Mouse (Mus musculus) heart, embryonic 15.5 days (tissue): Measurements from ENCODE around the gene Ifih1. TPM values are rescaled to one million over a fixed set of nuclear protein-coding genes. Genes with fewer than 3 reads are reported as not detected.

ENCODE experiments used
- ATAC-seq: fragments of 200-750 bp; cut with Nextera tagmentation; replicated peaks from 2 replicates; pipeline ENCODE4 v1.8.0; 2017; ENCODE audit warnings: low read depth, moderate TSS enrichment; ENCODE audit not compliant: insufficient number of reproducible peaks, insufficient read depth, low FRiP score
- H3K27ac ChIP-seq: fragments of 300-500 bp; sonication (generic); 2 replicates; pipeline ENCODE4 v1.5.1; 2015; ENCODE audit warnings: mild to moderate bottlenecking, inconsistent platforms
- H3K27me3 ChIP-seq: fragments of 300-500 bp; sonication (generic); 2 replicates; pipeline ENCODE4 v1.6.1; 2015; ENCODE audit warnings: inconsistent platforms
- H3K36me3 ChIP-seq: fragments of 300-500 bp; sonication (generic); 2 replicates; pipeline ENCODE4 v1.6.1; 2015; ENCODE audit warnings: mild to moderate bottlenecking, inconsistent platforms
- H3K4me1 ChIP-seq: fragments of 300-500 bp; sonication (generic); replicated peaks from 2 replicates; pipeline ENCODE4 v1.6.1; 2015; ENCODE audit warnings: inconsistent platforms
- H3K4me2 ChIP-seq: fragments of 300-500 bp; sonication (generic); 2 replicates; pipeline ENCODE4 v1.6.1; 2015; ENCODE audit warnings: inconsistent platforms, mild to moderate bottlenecking, moderate library complexity
- H3K4me3 ChIP-seq: fragments of 300-500 bp; sonication (generic); 2 replicates; pipeline ENCODE4 v1.5.1; 2015; ENCODE audit warnings: mild to moderate bottlenecking, inconsistent platforms
- H3K9ac ChIP-seq: fragments of 300-500 bp; sonication (generic); 2 replicates; pipeline ENCODE4 v1.6.1; 2015; ENCODE audit warnings: mild to moderate bottlenecking, inconsistent platforms
- H3K9me3 ChIP-seq: fragments of 300-500 bp; sonication (generic); replicated peaks from 2 replicates; pipeline ENCODE4 v1.6.1; 2016; ENCODE audit warnings: inconsistent platforms
- WGBS: fragments of 180-500 bp; shearing (Covaris S2); methylation state at CpG from one replicate; pipeline ENCODE4 v1.1.7; 2015; ENCODE audit warnings: mixed read lengths; 5-methylcytosine and 5-hydroxymethylcytosine counted together
- polyA plus RNA-seq: library from polyadenylated mRNA; unstranded; fragments of >200 nt; fragmentation: Nextera tagmentation; extraction: Ambion mirVana; gene quantifications from 2 replicates; pipeline ENCODE4 v1.2.1, GENCODE M21; 2015

Ifih1 gene
- polyA plus RNA-seq, 1 experiment from 2014 or later = 1.4 TPM

DNA sequence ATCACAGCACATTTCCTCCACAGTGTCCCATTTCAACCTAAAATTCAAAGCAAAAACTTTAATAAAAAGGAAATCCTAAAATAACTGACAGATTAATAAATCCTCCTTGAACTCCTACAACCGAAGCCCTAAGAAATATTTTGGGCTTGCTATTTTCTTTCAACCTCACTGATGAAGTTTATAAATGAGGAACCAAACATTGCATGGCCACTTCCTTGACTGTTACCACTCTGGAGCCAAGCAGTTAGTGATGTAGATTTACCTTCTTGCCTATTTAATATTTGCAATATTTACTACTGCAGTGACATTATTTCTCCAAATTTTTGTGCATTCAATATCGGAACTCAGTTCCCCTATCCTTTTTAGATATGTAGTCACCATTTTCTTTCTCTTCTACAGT, 6.2 kb downstream of the Ifih1 start:
- Histone ChIP-seq H3K4me1 (0 out of 2 replicates have a peak, but pooled peaks cover 6% of the 10 kb centered on the region), H3K9me3 (no peaks in the 10 kb centered on the region), H3K4me3 (no peak overlapping the region), H3K27me3 (no peaks in the 10 kb centered on the region), H3K4me2 (no peak overlapping the region), H3K36me3 (no peaks in the 10 kb centered on the region), H3K9ac (no peak overlapping the region), H3K27ac (no peak overlapping the region)
- ATAC-seq = no peak
- WGBS = 81% methylated on average over 2 of the region's 2 CpGs

DNA sequence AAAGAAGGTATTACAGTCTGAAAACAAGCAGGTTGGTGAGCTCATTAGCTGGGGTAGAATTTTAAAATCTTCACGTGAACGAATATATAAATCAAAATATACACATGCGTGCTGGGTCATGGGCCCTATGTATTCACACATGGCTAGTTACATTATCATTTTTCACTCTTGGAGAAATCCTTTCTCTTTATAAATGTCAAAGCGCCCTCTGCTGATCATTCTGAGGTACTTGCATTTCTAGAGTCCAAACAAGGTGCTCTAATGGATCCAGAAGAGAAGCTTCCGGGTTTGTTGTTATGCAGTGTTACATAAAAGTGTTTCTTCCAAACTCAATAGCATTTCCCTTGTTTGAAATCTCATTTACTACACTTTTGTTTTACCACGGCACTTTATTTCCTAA, 15.6 kb downstream of the Ifih1 start:
- no peaks in the 10 kb centered on the region for H3K9me3 ChIP-seq
- H3K27me3 ChIP-seq = no peaks in the 10 kb centered on the region
- no peak overlapping the region for H3K4me3 ChIP-seq
- no peaks in the 10 kb centered on the region for H3K4me1 ChIP-seq
- H3K4me2 ChIP-seq = no peak overlapping the region
- WGBS = 20% methylated on average over 6 of the region's 6 CpGs
- no peak for ATAC-seq
- H3K36me3 ChIP-seq = no peaks in the 10 kb centered on the region
- no peak overlapping the region for H3K27ac ChIP-seq
- H3K9ac ChIP-seq = no peak overlapping the region

DNA sequence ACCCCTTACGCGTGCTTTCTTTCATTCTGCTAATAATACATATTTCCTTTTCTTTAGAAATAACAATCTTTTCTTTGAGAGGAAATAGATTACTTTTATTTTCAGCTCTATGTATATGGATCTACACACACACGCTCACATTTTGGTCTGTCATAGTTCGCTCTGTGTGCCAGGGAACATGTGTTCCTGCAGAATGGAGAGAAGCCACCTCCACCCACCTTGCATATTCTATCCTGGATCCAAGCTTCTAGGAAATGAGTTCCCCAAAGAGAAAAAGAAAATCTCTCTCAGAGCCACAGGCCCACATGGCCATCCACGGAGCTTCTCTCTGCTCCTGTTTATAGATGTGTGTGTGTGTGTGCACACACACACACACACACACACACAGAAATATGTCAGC, 17.7 kb downstream of the Ifih1 start:
- ATAC-seq = no peak
- Histone ChIP-seq H3K27me3 (no peaks in the 10 kb centered on the region), H3K9ac (no peak overlapping the region), H3K9me3 (no peaks in the 10 kb centered on the region), H3K27ac (no peak overlapping the region), H3K36me3 (no peaks in the 10 kb centered on the region), H3K4me2 (no peak overlapping the region), H3K4me1 (no peaks in the 10 kb centered on the region), H3K4me3 (no peak overlapping the region)
- WGBS = 79% methylated on average over 5 of the region's 5 CpGs

DNA sequence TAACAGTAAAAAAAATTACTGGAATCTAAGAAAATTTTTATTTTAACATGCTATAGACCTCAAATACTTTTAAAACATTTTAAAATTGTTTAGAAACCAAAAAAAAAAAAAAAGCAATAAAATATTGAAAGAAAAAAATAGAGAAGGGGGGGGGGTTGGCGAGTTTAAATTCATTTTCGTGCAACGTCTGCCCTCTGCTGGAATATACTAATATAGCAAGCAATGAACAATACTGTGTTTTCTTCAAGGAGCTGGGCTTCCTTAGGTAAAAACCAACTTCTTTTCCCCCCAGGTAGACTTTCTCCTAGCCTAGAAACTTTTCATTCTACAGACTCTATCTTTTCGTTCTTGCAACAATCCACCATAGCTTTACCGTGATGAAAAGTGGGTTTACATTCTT, 18.3 kb downstream of the Ifih1 start:
- 7% methylated on average over 5 of the region's 5 CpGs for WGBS
- H3K27ac ChIP-seq = no peak overlapping the region
- H3K9ac ChIP-seq = no peak overlapping the region
- H3K4me3 ChIP-seq = no peak overlapping the region
- no peaks in the 10 kb centered on the region for H3K27me3 ChIP-seq
- ATAC-seq = no peak
- no peaks in the 10 kb centered on the region for H3K36me3 ChIP-seq
- H3K4me1 ChIP-seq = no peaks in the 10 kb centered on the region
- H3K4me2 ChIP-seq = no peak overlapping the region
- no peaks in the 10 kb centered on the region for H3K9me3 ChIP-seq

DNA sequence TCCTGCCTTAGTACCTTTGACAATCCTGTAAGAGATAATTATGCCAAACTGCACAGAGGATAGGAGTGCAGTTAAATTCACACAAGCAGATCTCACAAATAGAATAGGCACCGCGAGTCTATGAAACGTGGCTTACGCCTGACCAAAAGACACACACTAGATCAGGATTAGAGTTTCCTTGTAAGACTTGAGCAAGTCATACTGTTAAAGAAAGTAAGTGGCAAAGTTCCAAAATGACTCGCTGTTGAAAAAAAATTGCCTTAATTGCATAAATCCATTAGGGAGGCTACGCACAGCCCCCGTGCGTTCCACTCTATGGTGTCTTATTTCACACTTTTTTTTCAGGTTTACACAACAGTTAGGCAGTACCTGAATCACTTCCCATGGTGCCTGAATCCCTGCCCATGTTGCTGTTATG, 23.0 kb downstream of the Ifih1 start:
- no peaks in the 10 kb centered on the region for H3K4me1 ChIP-seq
- no peak for ATAC-seq
- no peaks in the 10 kb centered on the region for H3K27me3 ChIP-seq
- H3K27ac ChIP-seq = no peak overlapping the region
- no peaks in the 10 kb centered on the region for H3K9me3 ChIP-seq
- H3K36me3 ChIP-seq = no peaks in the 10 kb centered on the region
- H3K4me2 ChIP-seq = no peak overlapping the region
- WGBS = 72% methylated on average over 8 of the region's 8 CpGs
- H3K4me3 ChIP-seq = no peak overlapping the region
- H3K9ac ChIP-seq = no peak overlapping the region

DNA sequence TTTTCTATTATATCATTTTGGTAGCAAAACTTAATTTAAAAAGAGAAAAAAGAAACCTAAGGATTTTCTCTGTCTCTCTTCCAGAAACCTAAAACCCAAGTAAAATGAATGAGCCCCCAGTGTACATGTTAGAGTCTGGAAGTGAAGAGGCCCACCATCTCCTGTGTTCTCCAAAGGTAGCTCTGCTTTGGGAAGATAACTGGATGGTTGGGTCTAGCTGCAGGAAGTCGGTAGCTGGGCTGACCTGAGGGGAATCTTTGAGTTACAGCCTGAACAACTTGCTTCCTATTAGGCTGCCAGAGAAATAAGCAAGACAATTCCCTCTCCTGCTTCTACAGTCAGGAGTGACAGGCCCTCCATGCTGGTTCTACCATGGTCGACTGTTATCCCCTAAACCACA, 26.4 kb downstream of the Ifih1 start:
- no peak for ATAC-seq
- H3K27me3 ChIP-seq = no peaks in the 10 kb centered on the region
- H3K4me3 ChIP-seq = no peak overlapping the region
- H3K36me3 ChIP-seq = no peaks in the 10 kb centered on the region
- H3K4me1 ChIP-seq = no peaks in the 10 kb centered on the region
- H3K27ac ChIP-seq = no peak overlapping the region
- H3K9me3 ChIP-seq = no peaks in the 10 kb centered on the region
- no peak overlapping the region for H3K4me2 ChIP-seq
- no peak overlapping the region for H3K9ac ChIP-seq
- 46% methylated on average over 2 of the region's 2 CpGs for WGBS

DNA sequence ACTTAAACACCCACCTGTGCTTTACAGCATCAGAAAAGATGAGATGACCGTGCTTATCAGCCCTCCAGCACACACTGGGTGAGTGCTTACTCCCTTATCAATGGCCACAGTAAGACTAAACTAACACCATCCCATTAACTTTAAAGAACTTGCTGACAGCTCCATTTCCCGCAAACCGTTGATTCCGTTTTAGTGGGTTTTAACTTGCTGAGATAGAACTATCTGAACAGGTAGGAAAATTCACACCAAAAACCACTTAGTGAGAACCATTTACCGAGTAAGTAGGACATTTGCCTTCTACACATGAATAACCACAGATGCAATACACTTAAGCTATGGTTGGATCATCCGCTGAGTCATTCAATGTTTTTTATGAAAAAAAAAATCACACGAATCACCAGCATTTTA, 27.1 kb downstream of the Ifih1 start:
- no peaks in the 10 kb centered on the region for H3K9me3 ChIP-seq
- H3K36me3 ChIP-seq = no peaks in the 10 kb centered on the region
- no peaks in the 10 kb centered on the region for H3K4me1 ChIP-seq
- no peak for ATAC-seq
- H3K27ac ChIP-seq = no peak overlapping the region
- no peak overlapping the region for H3K4me3 ChIP-seq
- no peak overlapping the region for H3K4me2 ChIP-seq
- no peak overlapping the region for H3K9ac ChIP-seq
- no peaks in the 10 kb centered on the region for H3K27me3 ChIP-seq
- 45% methylated on average over 7 of the region's 7 CpGs for WGBS

DNA sequence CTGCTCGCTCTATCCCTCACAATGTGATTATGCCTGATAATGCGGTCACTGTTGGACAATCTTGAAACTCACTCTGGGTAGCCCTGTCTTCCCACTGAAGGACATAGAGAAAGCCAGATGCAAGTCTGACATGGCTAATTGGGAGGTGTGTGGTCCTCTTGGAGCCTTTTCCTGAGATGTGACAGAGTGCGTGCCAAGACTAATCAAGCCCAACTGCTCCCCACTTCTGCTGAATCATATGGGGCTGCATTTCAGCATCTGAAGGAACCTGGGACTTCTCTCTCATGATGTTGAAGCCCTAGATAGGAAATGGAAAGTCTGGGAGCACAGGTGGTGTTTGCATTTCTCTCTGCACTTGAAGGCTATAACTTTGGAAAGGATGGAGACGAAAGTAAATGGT, 32.9 kb downstream of the Ifih1 start:
- no peak for ATAC-seq
- H3K27me3 ChIP-seq = no peaks in the 10 kb centered on the region
- no peaks in the 10 kb centered on the region for H3K36me3 ChIP-seq
- 93% methylated on average over 4 of the region's 4 CpGs for WGBS
- no peaks in the 10 kb centered on the region for H3K9me3 ChIP-seq
- H3K4me3 ChIP-seq = no peak overlapping the region
- no peaks in the 10 kb centered on the region for H3K4me1 ChIP-seq
- H3K27ac ChIP-seq = no peak overlapping the region
- no peak overlapping the region for H3K4me2 ChIP-seq
- no peak overlapping the region for H3K9ac ChIP-seq

DNA sequence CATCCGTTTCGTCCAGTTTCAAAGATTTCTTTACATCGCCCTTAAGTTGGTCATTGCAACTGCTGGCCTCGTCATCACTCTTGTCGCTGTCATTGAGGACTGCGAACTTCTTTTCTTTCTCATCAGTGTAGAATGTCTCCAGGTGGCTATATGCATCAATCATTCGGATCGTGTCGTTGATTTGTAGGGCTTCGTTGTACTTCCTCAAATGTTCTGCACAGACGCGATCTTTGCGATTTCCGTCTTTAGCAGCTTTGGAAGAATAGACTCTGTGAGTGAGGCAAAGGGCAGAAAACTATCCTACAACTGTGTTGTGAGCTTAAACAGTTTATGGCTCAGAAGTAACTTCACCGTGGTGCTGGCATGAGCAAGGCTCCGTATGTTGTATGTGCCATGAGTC, 39.9 kb downstream of the Ifih1 start:
- H3K4me2 ChIP-seq = no peak overlapping the region
- WGBS = 86% methylated on average over 16 of the region's 16 CpGs
- ATAC-seq = no peak
- no peaks in the 10 kb centered on the region for H3K36me3 ChIP-seq
- H3K9ac ChIP-seq = no peak overlapping the region
- no peaks in the 10 kb centered on the region for H3K4me1 ChIP-seq
- no peak overlapping the region for H3K4me3 ChIP-seq
- H3K27me3 ChIP-seq = no peaks in the 10 kb centered on the region
- H3K9me3 ChIP-seq = no peaks in the 10 kb centered on the region
- H3K27ac ChIP-seq = no peak overlapping the region

DNA sequence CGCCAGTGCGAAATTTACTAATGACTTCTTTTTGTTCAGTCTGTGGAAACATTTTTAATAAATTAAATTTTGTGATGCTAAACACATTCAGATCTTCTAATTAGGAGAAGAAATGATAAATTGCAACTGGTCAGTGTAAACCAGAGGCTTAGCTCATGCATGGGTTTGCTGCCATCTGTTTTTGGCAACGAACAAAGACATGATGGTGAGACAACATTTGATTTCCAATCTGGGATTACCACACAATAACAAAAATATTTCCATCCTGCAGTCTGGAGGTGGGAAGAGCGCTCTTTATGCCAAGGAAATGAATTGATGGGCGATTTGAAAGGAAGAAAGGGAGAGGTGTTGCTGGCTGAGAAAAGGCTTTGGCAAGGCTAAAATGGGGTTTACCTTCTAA, 42.5 kb downstream of the Ifih1 start:
- no peak for ATAC-seq
- Histone ChIP-seq H3K27me3 (no peaks in the 10 kb centered on the region), H3K36me3 (no peaks in the 10 kb centered on the region), H3K4me2 (no peak overlapping the region), H3K4me1 (no peaks in the 10 kb centered on the region), H3K27ac (no peak overlapping the region), H3K9me3 (no peaks in the 10 kb centered on the region), H3K9ac (no peak overlapping the region), H3K4me3 (no peak overlapping the region)
- 87% methylated on average over 5 of the region's 5 CpGs for WGBS

DNA sequence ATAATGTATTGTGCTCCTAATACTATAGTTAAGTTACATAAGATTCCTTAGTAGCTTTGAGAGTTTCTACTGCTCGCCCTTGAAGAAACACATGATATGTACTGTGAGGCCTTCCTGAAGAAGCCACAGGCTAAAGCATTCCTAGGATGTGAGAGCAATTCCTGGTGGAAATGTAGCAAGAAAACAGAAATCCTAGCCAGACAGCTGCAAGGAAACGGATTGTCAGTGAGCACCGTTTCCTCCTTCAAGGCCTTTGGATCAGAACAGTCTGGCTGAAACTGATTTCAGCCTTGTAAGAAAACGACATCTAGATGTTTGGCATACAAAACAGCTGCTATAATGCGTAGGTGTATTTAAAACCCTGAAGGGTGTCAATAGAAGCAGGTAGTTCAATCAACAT, 49.5 kb downstream of the Ifih1 start:
- no peak overlapping the region for H3K9ac ChIP-seq
- H3K36me3 ChIP-seq = no peaks in the 10 kb centered on the region
- no peaks in the 10 kb centered on the region for H3K27me3 ChIP-seq
- no peak for ATAC-seq
- no peak overlapping the region for H3K4me2 ChIP-seq
- H3K27ac ChIP-seq = no peak overlapping the region
- no peak overlapping the region for H3K4me3 ChIP-seq
- 74% methylated on average over 5 of the region's 5 CpGs for WGBS
- no peaks in the 10 kb centered on the region for H3K9me3 ChIP-seq
- H3K4me1 ChIP-seq = no peaks in the 10 kb centered on the region

DNA sequence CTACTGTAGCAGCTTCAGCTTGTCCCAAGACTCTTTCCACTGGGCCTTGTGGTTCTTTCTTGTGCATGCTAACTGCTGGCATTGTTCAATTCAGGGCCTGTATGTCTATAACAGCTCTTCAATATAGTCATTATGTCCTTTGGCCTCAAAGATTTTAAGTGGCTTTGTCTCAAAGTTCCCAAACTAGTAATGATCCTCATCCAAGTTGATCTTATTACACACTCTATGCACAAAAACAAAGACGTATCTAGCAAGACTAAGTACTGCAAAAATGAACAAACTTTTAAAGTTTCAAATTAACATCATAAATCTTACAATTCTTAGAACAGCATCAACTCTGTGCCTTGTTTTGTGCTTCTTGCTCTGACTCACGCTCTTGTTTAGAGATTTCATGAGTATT, 51.6 kb downstream of the Ifih1 start:
- Histone ChIP-seq H3K4me2 (no peak overlapping the region), H3K9me3 (no peaks in the 10 kb centered on the region), H3K27me3 (no peaks in the 10 kb centered on the region), H3K4me1 (no peaks in the 10 kb centered on the region), H3K27ac (no peak overlapping the region), H3K36me3 (no peaks in the 10 kb centered on the region), H3K4me3 (no peak overlapping the region), H3K9ac (no peak overlapping the region)
- 83% methylated on average over 2 of the region's 2 CpGs for WGBS
- no peak for ATAC-seq

DNA sequence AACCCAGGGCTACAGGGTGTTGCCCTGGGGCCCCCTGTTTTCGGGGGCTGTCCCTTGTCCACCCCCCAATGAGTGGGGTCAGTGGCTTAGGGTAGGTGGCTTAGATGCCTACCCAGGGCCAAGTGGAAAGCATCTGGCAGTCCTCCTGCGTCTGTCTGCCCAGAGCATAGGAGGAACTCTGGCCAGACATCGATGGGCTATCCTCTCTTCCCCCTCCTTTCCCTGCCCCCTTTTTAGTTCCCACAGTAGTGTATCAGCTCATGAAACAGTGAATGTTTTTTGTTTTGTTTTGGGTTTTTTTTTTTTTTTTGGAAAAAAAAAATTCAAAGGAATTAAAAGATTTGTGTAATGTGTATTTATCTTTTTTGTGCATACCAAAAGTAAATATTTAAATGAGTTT, 54.5 kb downstream of the Ifih1 start:
- no peaks in the 10 kb centered on the region for H3K36me3 ChIP-seq
- WGBS = 82% methylated on average over 3 of the region's 3 CpGs
- no peaks in the 10 kb centered on the region for H3K4me1 ChIP-seq
- no peaks in the 10 kb centered on the region for H3K9me3 ChIP-seq
- H3K9ac ChIP-seq = no peak overlapping the region
- H3K27me3 ChIP-seq = no peaks in the 10 kb centered on the region
- no peak for ATAC-seq
- no peak overlapping the region for H3K4me3 ChIP-seq
- H3K27ac ChIP-seq = no peak overlapping the region
- H3K4me2 ChIP-seq = no peak overlapping the region
